Mouse (Mus musculus) cerebellum, adult 11-12 months (tissue): ENCODE measurements around the gene Nprl3.
"Not testable (repeated sequence)": the region's sequence is repeated elsewhere in the genome, so short reads cannot be mapped to it uniquely, and the experiment has no call there.

Source experiments
- DNase-seq: peaks from one replicate; pipeline ENCODE4 v3.0.0; 2022

Nprl3 gene

DNA sequence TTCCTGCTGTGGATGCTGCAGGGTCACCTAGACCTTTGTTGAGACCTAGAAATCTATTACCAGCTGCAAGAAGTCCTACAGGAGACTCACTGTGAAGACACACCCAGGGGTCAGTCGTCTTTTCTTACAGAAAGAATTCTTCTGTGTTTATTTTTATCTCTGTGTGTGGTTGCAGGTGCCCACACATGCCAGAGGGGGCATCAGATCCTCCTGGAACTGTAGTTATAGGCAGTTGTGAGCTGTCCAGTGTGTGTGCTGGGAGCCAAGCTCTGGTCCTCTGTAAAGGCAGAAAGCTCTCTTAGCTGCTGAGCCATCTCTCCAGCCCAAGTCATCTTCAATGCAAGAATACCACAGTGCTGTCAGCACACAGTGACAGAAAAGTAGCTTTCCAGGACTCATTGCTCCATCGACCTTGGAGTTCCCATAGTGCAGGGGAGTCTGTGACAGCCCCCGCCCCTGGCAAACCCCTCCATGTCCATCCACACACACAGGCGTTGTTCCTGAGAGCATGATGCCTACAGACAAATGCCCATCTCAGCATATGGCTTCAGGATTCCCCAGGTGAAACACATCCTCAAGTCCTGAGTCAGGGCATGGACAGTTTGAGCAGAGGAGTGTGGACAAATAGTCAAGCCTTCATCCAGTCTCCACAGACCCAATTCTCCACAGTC, 44.1 kb downstream of the Nprl3 start:
- no peak for DNase-seq

DNA sequence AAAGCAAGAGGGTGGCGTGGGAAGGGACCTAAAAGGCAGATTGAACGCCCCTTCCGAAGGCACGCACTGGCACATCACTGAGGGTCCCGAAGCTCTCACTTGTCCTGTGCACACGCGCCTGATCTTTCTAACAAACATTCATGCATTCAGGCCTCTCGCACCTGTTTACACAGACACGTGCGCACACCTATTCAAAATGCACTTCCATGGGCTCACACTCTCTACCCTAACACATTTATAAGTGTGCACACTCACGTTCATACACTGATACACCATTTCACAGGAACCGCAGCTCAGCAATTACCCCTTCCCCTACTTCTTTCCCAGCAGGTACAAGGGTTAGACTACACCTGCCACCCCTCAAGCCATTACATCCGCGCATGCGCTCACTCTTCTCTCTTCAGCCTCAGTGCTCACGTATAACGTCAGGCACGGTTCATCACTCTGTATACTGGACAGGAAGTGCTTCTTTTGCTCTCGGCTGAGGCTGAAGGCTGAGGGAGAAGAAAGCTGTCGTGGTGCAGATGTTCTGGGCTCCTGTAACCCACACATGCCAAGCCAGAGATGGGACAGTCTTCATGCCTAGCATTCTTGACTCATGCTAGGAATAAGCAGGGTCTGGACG, 44.8 kb downstream of the Nprl3 start:
- peak; percentile 44 for DNase-seq

DNA sequence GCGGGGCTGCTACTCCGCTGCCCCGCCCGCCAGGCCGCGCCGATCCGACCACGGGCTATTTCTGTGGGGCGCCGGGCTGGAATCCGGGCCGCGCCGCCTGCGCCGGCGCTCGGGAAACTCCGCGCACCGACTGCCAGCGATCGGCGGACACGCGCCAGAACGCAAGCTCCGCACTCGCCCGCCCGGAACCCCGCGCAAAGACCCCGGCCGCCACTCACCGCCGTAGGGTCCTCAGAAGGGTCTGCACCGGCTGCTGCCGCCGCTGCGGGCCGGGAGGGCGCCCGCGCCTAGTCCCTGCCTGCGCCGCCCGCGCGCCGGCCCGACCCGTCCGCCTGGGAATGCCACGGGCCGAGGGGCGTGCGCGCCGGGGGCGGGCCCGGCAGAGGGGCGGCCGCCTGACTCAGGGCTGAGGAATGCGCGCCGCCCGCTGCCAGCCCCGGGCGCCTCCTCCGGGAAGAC, 45.5 kb downstream of the Nprl3 start, which contains the start of gene Rhbdf1:
Rhbdf1 (minus strand) TSS at position 350 of the 459 bp plus-strand sequence.
- peak; percentile 50 for DNase-seq

DNA sequence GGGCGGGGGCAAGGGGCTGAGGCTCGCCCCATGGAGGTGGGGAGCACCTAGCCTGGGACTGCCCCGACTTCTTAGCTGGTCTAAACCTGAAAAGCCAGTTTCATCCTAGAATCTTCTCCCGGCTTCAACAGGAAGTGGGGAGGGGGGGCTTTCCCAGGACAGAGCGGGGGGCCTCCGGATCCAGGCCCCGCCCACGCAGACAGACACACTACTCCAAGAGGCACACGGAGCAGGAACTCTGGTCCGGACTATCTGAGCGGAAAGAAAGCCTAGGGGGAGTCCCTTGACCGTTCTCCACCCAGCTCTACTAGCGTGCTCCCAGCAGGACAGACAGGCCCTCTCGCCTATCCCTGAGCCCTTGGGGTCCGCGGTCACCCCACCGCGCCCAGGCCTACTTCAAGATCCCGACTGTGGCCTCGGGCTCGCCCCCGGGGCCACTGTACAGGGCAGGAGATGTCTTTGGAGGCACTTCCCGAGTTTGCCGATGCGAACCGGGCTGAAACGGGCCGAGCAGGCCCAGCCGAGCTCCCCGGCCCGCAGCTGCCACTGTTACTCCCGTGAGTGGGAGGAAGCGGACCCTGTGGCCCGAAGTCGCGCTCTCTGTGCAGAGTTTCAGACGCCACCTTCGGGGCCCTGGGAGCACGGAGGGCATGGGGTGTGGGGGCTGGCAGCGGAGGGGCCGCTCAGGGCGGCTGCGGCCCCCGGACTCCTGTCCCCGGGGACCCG, 46.1 kb downstream of the Nprl3 start:
- peak; percentile 59 for DNase-seq

DNA sequence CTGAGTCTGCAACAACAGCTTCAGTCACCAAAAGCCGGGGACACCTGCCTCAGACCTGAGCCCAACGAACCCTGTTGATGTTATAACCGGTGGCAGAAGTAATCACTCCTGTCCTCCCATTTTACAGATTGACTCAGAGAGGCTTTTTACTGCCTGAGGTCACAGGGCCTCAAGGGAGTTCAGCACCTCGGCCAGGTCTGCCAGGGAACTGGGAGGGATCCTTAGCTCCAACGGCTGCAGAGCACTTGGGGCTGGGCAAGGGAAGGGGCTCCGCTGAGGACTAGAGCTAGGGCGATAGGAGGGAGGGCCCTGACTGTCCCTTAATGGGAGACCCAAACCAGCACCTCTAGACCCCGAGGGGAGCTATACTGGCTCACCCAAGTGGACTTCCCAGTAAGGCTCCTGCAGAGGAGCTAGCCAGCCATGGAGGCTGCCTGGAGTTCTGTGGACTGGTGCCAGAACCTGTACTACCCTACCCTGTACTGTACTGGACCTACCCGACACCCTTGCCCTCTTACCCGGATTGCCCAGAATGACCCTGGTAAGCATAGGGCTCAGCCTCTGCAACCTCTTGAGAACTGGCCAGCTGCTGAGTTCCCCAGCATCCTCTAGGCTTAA, 46.8 kb downstream of the Nprl3 start:
- no peak for DNase-seq

DNA sequence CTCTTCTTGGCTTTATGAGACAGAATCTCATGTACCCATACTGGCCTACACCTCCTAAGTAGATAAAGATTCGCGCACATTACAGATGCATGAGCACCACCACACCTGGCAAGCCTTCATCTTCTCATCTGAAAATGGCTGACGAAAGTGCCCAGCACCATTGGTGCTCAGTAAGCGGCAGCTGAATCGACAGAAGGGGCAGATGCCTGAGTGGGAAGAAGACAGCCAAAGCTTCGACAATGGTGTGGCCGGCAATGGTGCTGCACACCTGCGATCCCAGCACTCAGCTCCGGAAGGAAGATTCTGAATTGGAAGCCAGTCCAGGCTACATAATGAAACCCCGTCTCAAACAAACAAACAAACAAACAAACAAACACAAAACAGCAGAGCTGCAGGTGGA, 48.2 kb downstream of the Nprl3 start:
- no peak for DNase-seq

DNA sequence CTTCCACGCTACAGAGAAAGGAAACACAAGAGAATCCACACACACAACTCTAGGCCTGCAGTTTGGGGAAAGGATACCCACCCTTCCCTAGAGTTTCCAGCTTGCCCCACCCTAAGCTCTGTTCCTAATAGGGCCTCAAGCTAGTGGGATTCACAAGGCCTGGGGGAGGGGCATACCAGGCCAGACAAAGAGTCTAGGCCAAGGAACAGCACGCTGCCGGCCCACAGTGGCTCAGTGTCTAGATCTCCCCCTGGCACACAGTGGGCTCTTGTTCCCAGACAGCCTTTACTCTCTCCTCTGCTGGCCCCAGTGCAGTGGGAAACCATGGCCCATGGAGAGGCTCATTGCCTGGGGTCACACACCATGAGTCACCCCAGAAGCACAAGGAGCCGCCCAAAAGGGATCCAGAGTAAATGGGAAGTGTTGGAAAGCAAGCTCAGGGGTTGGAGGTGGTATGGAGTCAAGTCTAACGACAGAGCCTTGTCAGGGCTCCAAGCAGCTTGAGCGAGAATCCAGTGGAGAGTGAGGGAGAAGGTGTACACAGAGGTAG, 48.9 kb downstream of the Nprl3 start:
- peak; percentile 32 for DNase-seq

DNA sequence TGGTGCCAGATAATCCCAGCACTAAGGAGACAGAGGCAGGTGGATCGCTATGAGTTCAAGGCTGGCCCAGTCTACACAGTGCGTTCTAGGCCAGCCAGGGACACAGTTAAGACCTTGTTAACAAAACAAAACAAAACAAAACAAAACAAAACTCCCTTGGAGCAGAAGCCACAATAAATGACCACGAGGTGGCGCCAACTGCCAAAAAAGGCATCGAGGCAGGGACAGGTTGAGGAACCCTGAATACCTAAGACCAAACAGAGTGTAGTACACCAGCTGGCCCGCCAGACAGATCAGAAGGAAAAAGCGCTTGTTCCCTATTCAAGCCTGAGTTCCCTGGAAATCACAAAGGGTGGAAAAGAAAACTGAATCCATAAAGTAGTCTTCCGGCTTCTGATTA, 50.7 kb downstream of the Nprl3 start:
- DNase-seq: peak; percentile 72

DNA sequence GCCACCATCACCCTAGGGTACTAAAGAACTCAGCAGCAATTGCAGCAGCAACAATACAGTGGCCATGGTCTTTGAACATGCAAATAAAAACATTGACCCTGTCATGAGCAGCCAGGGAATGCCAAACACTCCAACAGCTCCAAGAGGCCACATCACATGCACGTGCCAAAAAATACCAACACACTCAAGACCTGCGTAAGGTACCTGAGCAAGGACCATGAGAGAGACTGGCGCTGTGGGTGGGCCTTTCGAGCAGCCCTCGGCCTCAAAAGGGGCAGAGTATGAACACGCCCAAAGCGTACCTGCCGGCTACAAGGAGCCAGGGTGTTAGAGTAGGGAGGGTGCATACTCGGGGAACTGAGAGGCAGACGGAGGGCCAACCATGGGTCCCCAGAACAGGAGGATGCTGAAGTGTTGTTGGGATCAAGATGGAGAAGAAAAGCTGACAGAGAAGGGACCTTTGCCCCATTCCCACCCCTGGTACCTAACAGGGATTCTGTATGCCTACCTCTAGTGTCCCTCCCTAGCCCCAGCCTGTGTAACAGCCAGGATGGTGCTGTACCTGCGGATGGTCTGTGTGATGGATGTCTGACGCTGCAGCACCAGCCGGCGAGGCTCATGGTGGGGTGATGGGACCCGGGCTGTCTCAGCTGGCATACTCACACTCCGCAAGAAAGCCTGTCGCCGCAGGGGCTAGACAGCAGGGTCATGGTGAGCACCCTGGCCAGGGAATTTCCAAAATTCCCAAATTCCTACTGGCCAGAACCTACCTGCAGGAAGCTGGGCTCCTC, 51.9 kb downstream of the Nprl3 start:
- DNase-seq: no peak

DNA sequence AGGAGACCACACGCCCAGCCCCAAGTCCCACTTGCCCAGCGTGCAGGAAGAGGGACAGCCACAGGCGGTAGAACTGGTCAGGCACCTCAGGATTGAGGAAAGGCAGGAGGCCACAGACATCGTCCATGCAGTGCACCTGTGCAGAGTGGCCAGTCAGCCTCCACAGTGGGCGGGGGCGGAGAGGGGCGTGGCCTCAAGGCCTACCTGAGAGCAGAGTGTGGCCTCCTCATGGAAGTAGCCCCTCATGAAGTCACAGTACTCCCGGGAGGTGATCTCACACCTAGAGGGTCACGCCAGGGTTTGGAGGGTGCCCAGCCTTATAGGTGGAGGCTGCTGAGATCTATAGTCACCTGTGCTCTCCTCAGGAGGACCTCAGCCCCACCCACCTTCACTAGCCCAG, 56.9 kb downstream of the Nprl3 start:
- no peak for DNase-seq

DNA sequence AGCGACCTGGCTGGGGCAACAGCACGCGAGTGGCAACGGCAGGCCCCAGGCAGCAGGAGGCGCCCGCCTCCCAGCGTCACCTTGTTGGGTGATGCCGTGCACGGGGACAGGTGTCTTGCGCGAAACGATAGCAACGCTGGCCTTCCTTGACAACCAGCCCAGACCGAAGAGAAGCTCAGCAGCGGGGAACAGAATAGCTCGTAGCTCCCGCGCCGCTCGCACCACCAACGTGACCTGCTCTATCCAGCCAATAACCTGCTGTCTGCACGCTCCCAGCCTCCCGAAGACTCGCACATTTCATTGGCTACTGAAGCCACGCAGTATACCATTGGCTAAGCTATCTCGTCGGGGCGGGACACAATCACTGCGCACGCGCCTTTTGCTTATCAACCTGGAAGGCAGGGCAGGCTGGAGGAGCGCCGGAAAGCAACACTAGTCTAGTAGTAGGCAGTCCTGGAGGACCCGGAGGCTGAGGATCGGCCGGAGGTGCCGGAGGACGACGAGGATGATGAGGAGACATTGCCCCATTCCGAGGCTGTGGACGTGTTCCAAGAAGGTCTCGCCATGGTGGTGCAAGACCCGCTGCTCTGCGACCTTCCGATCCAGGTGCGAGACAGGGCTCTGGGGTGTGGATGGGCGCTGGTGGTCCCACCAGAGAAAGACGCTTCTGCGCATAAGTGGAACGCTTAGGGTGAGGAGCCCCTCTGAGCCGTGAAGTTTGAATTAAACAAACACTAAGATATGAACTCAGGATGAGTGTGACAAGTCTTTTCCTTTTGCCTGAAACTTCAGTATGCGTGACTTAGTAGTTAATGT, 62.2 kb downstream of the Nprl3 start, which contains the start of gene Snrnp25:
Snrnp25 (plus strand) TSS at position 358 of the 816 bp plus-strand sequence.
- DNase-seq: peak; percentile 96

DNA sequence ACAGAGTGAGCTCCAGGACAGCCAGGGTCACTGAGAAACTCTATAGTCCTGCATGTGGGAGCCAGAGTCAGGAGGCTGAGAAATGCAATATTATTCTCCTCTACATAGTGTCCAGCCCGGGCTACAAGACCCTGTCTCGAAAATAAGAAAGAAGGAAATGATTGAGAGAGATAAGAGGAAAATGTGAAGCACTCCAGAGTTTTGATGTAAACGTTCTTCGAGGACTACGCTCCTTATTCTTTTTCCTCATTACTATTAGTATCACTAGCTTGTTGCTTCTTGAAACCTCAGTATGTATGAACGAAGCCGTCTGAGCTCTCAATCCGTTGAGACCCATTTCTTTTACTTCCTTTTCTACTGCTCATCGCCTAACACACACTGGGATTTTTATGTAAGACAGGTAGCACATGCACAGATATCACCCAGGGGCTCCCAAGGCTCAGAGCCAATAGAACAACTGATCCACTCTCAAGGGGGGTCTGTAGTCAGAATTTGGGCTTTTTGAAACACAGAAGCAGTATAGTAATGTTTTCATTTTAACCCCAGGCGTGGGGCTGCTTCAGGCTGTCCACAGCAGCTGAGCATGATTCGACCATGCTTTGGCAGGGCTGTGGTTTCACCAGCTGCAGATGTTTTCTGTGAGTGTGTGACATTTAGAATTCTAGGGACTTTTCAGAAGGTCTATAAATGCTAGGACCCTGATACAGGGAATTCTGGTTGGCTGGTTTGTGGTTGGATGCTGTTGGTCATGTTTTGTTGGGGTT, 65.4 kb downstream of the Nprl3 start:
- DNase-seq: no peak

DNA sequence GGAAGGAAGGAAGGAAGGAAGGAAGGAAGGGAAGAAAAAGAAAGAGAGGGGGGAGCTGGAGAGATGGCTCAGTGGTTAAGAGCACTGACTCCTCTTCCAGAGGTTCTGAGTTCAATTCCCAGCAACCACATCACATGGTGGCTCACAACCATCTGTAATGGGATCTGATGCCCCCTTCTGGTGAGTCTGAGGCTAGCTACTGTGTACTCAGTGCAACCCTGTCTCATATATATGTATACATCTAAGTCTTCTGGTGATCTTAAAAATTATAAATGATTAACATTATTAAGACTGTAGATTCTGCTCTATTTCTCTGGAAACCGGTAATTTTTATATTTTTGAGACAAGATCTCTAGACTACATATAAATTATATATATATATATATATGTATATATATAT, 66.5 kb downstream of the Nprl3 start:
- DNase-seq: not testable (repeated sequence)

DNA sequence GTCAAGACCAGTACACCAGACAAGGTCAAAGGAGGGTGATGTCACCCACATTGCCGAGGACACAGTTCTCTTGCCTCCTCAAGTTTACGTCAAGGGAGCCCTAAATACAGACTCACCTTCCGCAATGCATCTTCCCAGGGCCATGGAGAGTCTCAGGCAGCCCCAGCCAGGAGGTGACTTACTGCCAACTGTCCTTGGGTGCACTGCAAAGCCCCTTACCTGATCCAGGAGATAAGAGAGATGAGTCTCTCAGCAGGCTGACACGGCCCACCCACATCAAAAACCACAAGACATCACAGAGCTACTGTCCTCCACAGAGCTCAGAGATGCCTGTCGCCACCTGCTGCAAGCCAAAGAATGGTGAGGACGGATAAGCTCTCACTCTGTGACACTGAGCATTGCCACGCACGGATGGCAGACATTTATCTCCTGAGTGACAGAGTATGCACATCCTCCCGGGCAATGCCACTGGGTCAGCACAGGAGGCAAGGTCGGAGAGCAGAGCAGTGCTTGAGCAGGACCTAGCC, 67.4 kb downstream of the Nprl3 start, which contains the start of gene Il9r:
Il9r (minus strand) TSS at position 205 of the 527 bp plus-strand sequence.
- no peak for DNase-seq

DNA sequence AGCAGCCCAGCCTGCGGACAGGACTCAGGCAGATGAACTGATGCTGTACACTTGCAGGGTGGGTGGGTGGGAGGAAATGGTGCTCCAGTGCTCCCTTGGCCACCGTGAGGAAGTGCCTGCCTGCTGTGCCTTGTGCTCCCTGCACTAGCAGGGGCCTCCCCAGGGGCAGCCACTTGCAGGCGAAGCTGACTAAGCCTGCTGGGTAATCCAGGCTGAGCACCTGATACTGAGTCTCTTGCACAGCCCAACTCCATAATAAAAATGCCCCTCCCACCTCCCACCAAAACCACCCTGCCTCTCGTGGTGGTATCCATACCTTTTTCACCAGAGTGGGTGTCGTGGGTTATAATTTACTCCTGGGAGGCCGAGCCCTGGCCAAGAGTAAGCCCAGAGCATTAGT, 68.3 kb downstream of the Nprl3 start:
- no peak for DNase-seq

DNA sequence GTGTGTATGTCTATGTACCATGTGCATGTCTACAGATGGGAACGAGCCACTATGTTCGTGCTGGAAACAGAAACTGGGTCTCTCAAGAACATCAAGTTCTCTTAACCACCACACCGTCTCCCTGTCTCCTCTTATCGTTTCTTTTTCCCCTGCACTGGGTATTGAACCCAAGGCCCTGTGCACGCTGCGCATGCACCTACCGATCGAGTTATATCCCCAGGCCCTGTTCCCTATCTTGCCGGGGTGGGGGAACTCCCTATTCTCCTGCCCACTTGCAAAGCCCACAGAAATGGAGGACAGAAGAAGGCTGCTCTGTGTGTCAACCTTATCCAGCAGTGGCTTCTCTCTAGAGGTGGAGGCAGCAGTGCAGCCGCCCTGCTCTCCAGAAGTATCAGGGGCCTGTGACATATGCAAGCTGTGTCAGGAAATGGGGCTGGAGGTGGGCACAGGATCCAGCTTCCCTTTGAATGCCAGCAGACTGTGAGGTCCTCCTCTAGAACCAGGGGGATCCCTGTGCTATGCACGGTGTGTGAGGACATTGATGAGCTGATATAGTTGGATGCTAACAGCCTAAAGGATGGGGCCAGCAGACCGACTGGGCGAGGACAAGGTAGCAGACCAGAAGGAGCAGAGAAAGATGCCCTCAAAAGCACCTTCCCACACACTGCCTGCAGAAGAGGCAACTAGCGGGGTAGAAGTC, 69.1 kb downstream of the Nprl3 start:
- no peak for DNase-seq

DNA sequence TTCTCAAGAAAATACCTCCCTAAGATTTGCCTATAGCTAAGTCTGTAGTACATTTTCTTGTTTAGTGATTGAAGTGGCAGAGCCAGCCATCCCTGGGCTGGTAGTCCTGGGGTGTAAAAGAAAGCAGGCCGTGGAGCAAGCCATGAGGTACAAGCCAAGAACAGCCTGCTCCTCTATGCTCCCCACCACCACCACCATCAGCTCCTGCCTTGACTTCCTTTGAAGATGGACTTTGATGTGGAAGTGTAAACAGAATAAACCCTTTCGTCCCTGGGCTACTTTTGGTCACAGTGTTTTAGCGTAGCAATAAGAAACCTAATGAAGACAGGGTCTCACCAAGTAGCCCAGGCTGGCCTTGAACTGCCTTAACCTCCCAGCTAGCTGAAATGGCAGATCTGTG, 69.7 kb downstream of the Nprl3 start:
- no peak for DNase-seq

DNA sequence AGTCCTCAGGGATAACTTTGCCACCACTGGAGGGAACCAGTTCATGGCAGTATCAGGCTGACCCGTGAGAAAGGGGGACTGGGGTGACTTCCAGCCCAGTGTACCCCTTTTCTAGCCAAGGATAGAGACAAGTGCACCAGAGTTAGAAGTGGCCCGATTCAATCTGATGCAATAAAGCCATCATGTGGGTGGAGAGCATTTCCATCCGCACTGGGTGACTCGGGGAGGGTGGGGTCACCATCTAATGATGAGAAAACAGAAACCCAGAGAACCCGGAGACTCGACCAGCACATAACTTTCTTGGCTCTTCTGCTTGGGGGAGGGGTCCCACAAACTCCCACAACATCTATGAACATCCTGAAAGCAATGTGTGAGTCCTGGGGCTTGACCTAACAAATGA, 70.8 kb downstream of the Nprl3 start:
- no peak for DNase-seq

DNA sequence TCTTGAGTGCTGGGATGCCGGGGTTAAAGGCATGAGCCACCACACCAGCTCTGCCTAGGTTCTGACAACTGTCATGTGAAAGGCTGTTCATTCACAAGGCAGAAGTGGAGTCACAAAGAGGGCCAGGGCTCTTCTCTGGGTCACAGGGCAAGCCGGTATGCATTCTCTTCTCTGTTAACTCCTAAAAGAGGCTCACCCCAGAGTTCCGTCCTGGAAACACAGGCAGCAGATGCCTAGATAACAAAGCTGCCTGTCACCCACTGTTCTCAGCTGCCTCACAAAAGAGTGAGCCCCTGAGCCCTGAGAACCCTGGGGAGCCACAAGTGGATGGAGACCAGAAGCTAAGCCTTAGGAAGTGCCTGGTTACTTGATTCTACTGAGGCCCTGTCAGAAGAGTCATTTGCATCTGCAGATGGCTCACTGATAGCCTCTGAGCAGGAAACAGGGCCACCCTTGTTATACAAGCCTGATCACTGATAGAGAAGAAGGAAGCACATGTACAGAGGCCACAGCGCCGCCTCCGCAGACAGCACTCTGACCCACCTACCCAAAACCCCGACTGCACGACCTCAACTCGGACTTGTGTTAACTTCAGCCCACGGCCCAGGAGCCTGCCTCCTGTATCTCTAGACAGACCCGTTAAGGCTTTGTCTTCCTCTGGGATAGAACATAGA, 71.5 kb downstream of the Nprl3 start:
- DNase-seq: no peak
